Mouse (Mus musculus): ENCODE results near the gene Zpbp.

DNA sequence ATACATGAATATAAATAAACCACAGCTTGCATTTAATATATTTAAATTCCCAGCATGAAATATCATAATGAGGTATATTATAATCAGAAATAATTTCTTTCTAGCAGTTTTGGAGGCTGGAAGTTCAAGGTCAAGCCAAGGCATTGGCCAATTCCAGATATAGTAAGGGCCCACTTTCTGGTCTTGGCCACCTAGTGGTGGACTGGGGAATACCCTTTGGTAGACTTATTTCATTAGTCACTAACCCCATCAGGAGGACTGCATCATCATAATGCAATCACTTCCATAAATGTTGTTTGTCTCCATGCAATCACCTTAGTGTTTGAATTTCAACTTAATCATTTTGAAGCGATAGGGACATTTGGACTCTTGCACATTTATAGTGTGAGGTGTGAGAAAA is 222.9 kb downstream of the Zpbp start:
- TF ChIP-seq CTCF (IDR thresholded peaks at IDR 0.05; ENCODE audit: low read depth), result peak; percentile 62
- TF ChIP-seq EP300 (optimal IDR thresholded peaks at IDR 0.05), result no peak

All from stomach, postnatal 0 days (tissue).